Mouse (Mus musculus): Measurements from ENCODE around the gene Trim14.
"Not testable (repeated sequence)": the region's sequence is repeated elsewhere in the genome, so short reads cannot be mapped to it uniquely, and the experiment has no call there.

Trim14 gene

GRCm38 (mm10) chr4:46535840-46536361 lies at the start of gene Trim14:
Trim14 (minus strand) TSS chr4:46536141.
- DNase-seq = peak; percentile 72

- DNase-seq = no peak
These were observed 49.3 kb upstream of the Trim14 start for GRCm38 (mm10) chr4:46585041-46585810.

GRCm38 (mm10) chr4:46584536-46584935 lies 48.6 kb upstream of the Trim14 start:
- not testable (repeated sequence) for DNase-seq

GRCm38 (mm10) chr4:46584084-46584483 lies 48.1 kb upstream of the Trim14 start:
- DNase-seq = not testable (repeated sequence)

- DNase-seq = not testable (repeated sequence)
These were observed 46.1 kb upstream of the Trim14 start for GRCm38 (mm10) chr4:46582024-46582423.

- DNase-seq = not testable (repeated sequence)
These were observed 45.6 kb upstream of the Trim14 start for GRCm38 (mm10) chr4:46581577-46581976.

- not testable (repeated sequence) for DNase-seq
These were observed 44.9 kb upstream of the Trim14 start for GRCm38 (mm10) chr4:46580799-46581243.

GRCm38 (mm10) chr4:46578796-46579346 lies 42.9 kb upstream of the Trim14 start:
- DNase-seq = not testable (repeated sequence)

- DNase-seq = no peak
These were observed 42.3 kb upstream of the Trim14 start for GRCm38 (mm10) chr4:46578228-46578627.

- not testable (repeated sequence) for DNase-seq
These were observed 39.8 kb upstream of the Trim14 start for GRCm38 (mm10) chr4:46575509-46576284.

GRCm38 (mm10) chr4:46574841-46575240 lies 38.9 kb upstream of the Trim14 start:
- DNase-seq = no peak

GRCm38 (mm10) chr4:46574024-46574753 lies 38.2 kb upstream of the Trim14 start:
- DNase-seq = no peak

- DNase-seq = no peak
These were observed 36.7 kb upstream of the Trim14 start for GRCm38 (mm10) chr4:46572616-46573015.

GRCm38 (mm10) chr4:46571744-46572143 lies 35.8 kb upstream of the Trim14 start:
- no peak for DNase-seq

- DNase-seq = no peak
These were observed 33.7 kb upstream of the Trim14 start for GRCm38 (mm10) chr4:46569671-46570070.

- DNase-seq = no peak
These were observed 32.2 kb upstream of the Trim14 start for GRCm38 (mm10) chr4:46568169-46568568.

- DNase-seq = no peak
These were observed 31.2 kb upstream of the Trim14 start for GRCm38 (mm10) chr4:46566931-46567671.

GRCm38 (mm10) chr4:46565393-46565955 lies 29.5 kb upstream of the Trim14 start:
- no peak for DNase-seq

GRCm38 (mm10) chr4:46564247-46564646 lies 28.3 kb upstream of the Trim14 start:
- DNase-seq = no peak

GRCm38 (mm10) chr4:46563847-46564246 lies 27.9 kb upstream of the Trim14 start:
- DNase-seq = peak; percentile 53

- DNase-seq = no peak
These were observed 26.9 kb upstream of the Trim14 start for GRCm38 (mm10) chr4:46562841-46563240.
